Mouse (Mus musculus): ENCODE results near the gene Hist2h2be. TPM values are rescaled to one million over a fixed set of nuclear protein-coding genes. Genes with fewer than 3 reads are reported as not detected.
A peak's percentile ranks its signal among the peaks of the same experiment; 100 is the strongest.
"Not testable (repeated sequence)": the region's sequence is repeated elsewhere in the genome, so short reads cannot be mapped to it uniquely, and the experiment has no call there.

The Hist2h2be gene
- total and polyA plus RNA-seq, 3 experiments: 6.9 to 10.1 (median 9.4) TPM

- Histone ChIP-seq H3K27me3 (ENCODE audit: control insufficient read depth, insufficient read depth, low read length) (no peaks in the 10 kb centered on the region), H3K79me2 (replicated peaks; ENCODE audit: control insufficient read depth, insufficient read depth, low read length) (no peaks in the 10 kb centered on the region), H3K9ac (ENCODE audit: low read depth, low read length) (no peak overlapping the region), H3K4me1 (ENCODE audit: control insufficient read depth, insufficient read depth, low read length) (no peaks in the 10 kb centered on the region), H3K4me3 (no peak overlapping the region), H3K36me3 (ENCODE audit: control insufficient read depth, insufficient read depth, low read length) (no peaks in the 10 kb centered on the region), H3K27ac (no peak overlapping the region)
- TF ChIP-seq CTCF (IDR thresholded peaks at IDR 0.05) (peak; percentile 43), EP300 (IDR thresholded peaks at IDR 0.05; ENCODE audit: insufficient read depth, low read depth, low read length) (no peak), POLR2A (IDR thresholded peaks at IDR 0.05; ENCODE audit: insufficient read depth, low read depth, low read length) (no peak)
- intact Hi-C loops (cut with DNase I): no loop called here
- WGBS: 28% methylated on average over 15 of the region's 15 CpGs
- no peak for DNase-seq
These were observed 11.7 kb upstream of the Hist2h2be start for GRCm38 (mm10) chr3:96209242-96209641.

GRCm38 (mm10) chr3:96219191-96219641, 1.7 kb upstream of the Hist2h2be start:
- H3K4me3 ChIP-seq: peak overlapping the region; percentile 57
- H3K27ac ChIP-seq: peak overlapping the region; percentile 98
- no peak for TF ChIP-seq EP300 (IDR thresholded peaks at IDR 0.05; ENCODE audit: insufficient read depth, low read depth, low read length)
- peak; percentile 53 for TF ChIP-seq CTCF (IDR thresholded peaks at IDR 0.05)
- peak overlapping the region; percentile 91 for H3K9ac ChIP-seq (ENCODE audit: low read depth, low read length)
- no peaks in the 10 kb centered on the region for H3K27me3 ChIP-seq (ENCODE audit: control insufficient read depth, insufficient read depth, low read length)
- H3K79me2 ChIP-seq (replicated peaks; ENCODE audit: control insufficient read depth, insufficient read depth, low read length): no peaks in the 10 kb centered on the region
- intact Hi-C loops (cut with DNase I): loop anchor here (2.0 to 5.0 kb wide), 2 partner anchors 44 to 152 kb away; no protein-coding TSS in a partner anchor
- peak; percentile 54 to 56 for DNase-seq
- under 1% methylated on average over 12 of the region's 12 CpGs for WGBS
- peaks cover 7% of the 10 kb centered on the region for H3K4me1 ChIP-seq (ENCODE audit: control insufficient read depth, insufficient read depth, low read length)
- peaks cover 2% of the 10 kb centered on the region for H3K36me3 ChIP-seq (ENCODE audit: control insufficient read depth, insufficient read depth, low read length)

DNA sequence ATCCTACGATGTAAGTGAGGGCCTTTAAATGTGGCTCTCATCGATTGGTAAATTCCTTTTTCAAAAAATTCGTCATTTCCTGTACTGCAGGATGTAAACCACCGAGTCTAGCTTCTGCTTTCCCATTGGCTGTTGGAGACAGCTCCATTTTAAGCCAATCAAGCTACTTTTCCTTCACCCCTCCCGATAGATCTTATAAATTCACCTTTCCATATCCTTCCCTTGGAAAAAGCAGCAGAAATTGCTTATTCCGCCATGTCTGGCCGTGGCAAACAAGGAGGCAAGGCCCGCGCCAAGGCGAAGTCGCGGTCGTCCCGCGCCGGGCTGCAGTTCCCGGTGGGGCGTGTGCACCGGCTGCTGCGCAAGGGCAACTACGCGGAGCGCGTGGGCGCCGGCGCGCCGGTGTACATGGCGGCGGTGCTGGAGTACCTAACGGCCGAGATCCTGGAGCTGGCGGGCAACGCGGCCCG, 1.2 kb upstream of the Hist2h2be start, which contains the start of the genes Bola1 and Hist2h2ab:
Gene Bola1, minus strand, starts transcription at position 49 of the 470 bp plus-strand sequence.
Gene Hist2h2ab, plus strand, starts transcription at position 205 of the 470 bp plus-strand sequence.
- H3K79me2 ChIP-seq (replicated peaks; ENCODE audit: control insufficient read depth, insufficient read depth, low read length): no peaks in the 10 kb centered on the region
- H3K36me3 ChIP-seq (ENCODE audit: control insufficient read depth, insufficient read depth, low read length): peaks cover 2% of the 10 kb centered on the region
- under 1% methylated on average over 37 of the region's 37 CpGs for WGBS
- no peak for TF ChIP-seq CTCF (IDR thresholded peaks at IDR 0.05)
- TF ChIP-seq EP300 (IDR thresholded peaks at IDR 0.05; ENCODE audit: insufficient read depth, low read depth, low read length): peak; percentile 31; the same call in 1 of the 2 replicates
- TF ChIP-seq POLR2A (IDR thresholded peaks at IDR 0.05; ENCODE audit: insufficient read depth, low read depth, low read length): peak; percentile 74
- intact Hi-C loops (cut with DNase I): loop anchor here (1.0 to 5.0 kb wide), 4 partner anchors 44 to 327 kb away; partner anchors contain the start of genes Aph1a, BC028528 and Hist2h4
- no peaks in the 10 kb centered on the region for H3K27me3 ChIP-seq (ENCODE audit: control insufficient read depth, insufficient read depth, low read length)
- peak within 1 kb of the TSS; percentile 98 for H3K27ac ChIP-seq
- peak within 1 kb of the TSS; percentile 57 for H3K4me3 ChIP-seq
- H3K4me1 ChIP-seq (ENCODE audit: control insufficient read depth, insufficient read depth, low read length): peaks cover 7% of the 10 kb centered on the region
- peak within 1 kb of the TSS; percentile 97 for H3K9ac ChIP-seq (ENCODE audit: low read depth, low read length)
- DNase-seq: peak; percentile 87 to 88

DNA sequence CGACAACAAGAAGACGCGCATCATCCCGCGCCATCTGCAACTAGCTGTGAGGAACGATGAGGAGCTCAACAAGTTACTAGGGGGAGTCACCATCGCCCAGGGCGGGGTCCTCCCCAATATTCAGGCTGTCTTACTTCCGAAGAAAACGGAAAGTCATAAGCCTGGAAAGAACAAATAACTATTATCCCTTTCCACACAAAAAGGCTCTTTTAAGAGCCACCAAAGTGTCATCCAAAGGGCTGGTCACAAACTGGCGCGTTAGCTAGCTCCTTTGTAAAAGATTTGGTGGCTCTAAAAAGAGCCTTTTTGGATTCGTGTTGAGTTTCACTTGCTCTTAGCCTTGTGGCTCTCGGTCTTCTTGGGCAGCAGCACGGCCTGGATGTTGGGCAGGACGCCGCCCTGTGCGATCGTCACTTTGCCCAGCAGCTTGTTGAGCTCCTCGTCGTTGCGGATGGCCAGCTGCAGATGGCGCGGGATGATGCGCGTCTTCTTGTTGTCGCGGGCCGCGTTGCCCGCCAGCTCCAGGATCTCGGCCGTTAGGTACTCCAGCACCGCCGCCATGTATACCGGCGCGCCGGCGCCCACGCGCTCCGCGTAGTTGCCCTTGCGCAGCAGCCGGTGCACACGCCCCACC, 671 bp upstream of the Hist2h2be start:
- H3K79me2 ChIP-seq (replicated peaks; ENCODE audit: control insufficient read depth, insufficient read depth, low read length); DNase-seq; H3K27me3 ChIP-seq (ENCODE audit: control insufficient read depth, insufficient read depth, low read length); H3K36me3 ChIP-seq (ENCODE audit: control insufficient read depth, insufficient read depth, low read length); H3K4me1 ChIP-seq (ENCODE audit: control insufficient read depth, insufficient read depth, low read length): not testable (repeated sequence)
- H3K9ac ChIP-seq (ENCODE audit: low read depth, low read length): peak overlapping the region; percentile 97
- peak overlapping the region; percentile 98 for H3K27ac ChIP-seq
- peak overlapping the region; percentile 57 for H3K4me3 ChIP-seq
- WGBS: under 1% methylated on average over 42 of the region's 47 CpGs
- intact Hi-C loops (cut with DNase I): loop anchor here (1.0 to 5.0 kb wide), 2 partner anchors 43 to 328 kb away; partner anchors contain the start of genes Aph1a, BC028528 and Hist2h4

DNA sequence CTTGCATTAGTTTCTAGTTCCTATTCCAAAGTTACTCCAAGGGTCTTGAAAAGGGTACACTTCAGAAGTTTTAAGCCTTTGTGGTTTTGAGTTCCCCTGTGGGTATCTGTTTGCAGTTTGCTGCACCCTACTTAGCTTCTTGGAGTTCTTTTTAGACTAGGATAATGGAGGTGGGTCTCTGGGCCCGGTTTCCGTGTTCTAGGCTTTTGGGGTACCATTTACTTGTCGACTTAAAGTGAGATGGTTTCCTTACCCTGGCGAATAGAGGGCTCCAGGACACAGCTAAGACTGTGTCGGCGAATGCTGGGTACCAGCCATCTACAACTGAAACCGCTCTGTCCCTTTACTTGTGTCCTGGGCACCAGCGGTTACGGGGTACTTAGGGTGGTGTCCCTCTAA, 720 bp downstream of the Hist2h2be start:
- peak; percentile 34 to 50 for DNase-seq
- Histone ChIP-seq H3K79me2 (replicated peaks; ENCODE audit: control insufficient read depth, insufficient read depth, low read length) (peaks cover 2% of the 10 kb centered on the region; the same call in 1 of the 2 replicates), H3K9ac (ENCODE audit: low read depth, low read length) (peak overlapping the region; percentile 69), H3K4me3 (peak overlapping the region; percentile 57), H3K36me3 (ENCODE audit: control insufficient read depth, insufficient read depth, low read length) (peaks cover 2% of the 10 kb centered on the region), H3K27me3 (ENCODE audit: control insufficient read depth, insufficient read depth, low read length) (no peaks in the 10 kb centered on the region), H3K27ac (peak overlapping the region; percentile 98), H3K4me1 (ENCODE audit: control insufficient read depth, insufficient read depth, low read length) (peaks cover 7% of the 10 kb centered on the region)
- TF ChIP-seq CTCF (IDR thresholded peaks at IDR 0.05) (no peak), POLR2A (IDR thresholded peaks at IDR 0.05; ENCODE audit: insufficient read depth, low read depth, low read length) (no peak), EP300 (IDR thresholded peaks at IDR 0.05; ENCODE audit: insufficient read depth, low read depth, low read length) (no peak)
- intact Hi-C loops (cut with DNase I): loop anchor here (2.0 to 5.0 kb wide), 2 partner anchors 15 to 329 kb away; partner anchors contain the start of genes Aph1a and BC028528
- WGBS: 40% methylated on average over 9 of the region's 9 CpGs

- Histone ChIP-seq H3K27me3 (ENCODE audit: control insufficient read depth, insufficient read depth, low read length) (no peaks in the 10 kb centered on the region), H3K4me3 (no peak overlapping the region), H3K36me3 (ENCODE audit: control insufficient read depth, insufficient read depth, low read length) (peaks cover 2% of the 10 kb centered on the region), H3K27ac (no peak overlapping the region), H3K9ac (ENCODE audit: low read depth, low read length) (no peak overlapping the region), H3K79me2 (replicated peaks; ENCODE audit: control insufficient read depth, insufficient read depth, low read length) (peaks cover 2% of the 10 kb centered on the region; the same call in 1 of the 2 replicates), H3K4me1 (ENCODE audit: control insufficient read depth, insufficient read depth, low read length) (peaks cover 7% of the 10 kb centered on the region)
- DNase-seq: no peak
- intact Hi-C loops (cut with DNase I): loop anchor here (2.0 to 5.0 kb wide), 2 partner anchors 14 to 330 kb away; partner anchors contain the start of genes Aph1a and BC028528
- WGBS: 81% methylated on average over 4 of the region's 4 CpGs
- TF ChIP-seq CTCF (IDR thresholded peaks at IDR 0.05): no peak
- TF ChIP-seq EP300 (IDR thresholded peaks at IDR 0.05; ENCODE audit: insufficient read depth, low read depth, low read length): no peak
- TF ChIP-seq POLR2A (IDR thresholded peaks at IDR 0.05; ENCODE audit: insufficient read depth, low read depth, low read length): no peak
These were observed 1.9 kb downstream of the Hist2h2be start for GRCm38 (mm10) chr3:96222774-96223173.
